Mouse (Mus musculus) kidney, postnatal 10 days (tissue): ENCODE results near the gene Fcrl1.
"Not testable (repeated sequence)": the region's sequence is repeated elsewhere in the genome, so short reads cannot be mapped to it uniquely, and the experiment has no call there.

Experiments used
- DNase-seq: peaks from one replicate; pipeline ENCODE4 v3.0.0; 2021; ENCODE audit warnings: mixed read lengths

Gene Fcrl1

GRCm38 (mm10) chr3:87376195-87377165 is at the start of gene Fcrl1:
TSS of gene Fcrl1 (plus strand) at chr3:87376387.
- DNase-seq: no peak

GRCm38 (mm10) chr3:87337899-87338298 is 38.3 kb upstream of the Fcrl1 start:
- no peak for DNase-seq

- not testable (repeated sequence) for DNase-seq
Observed at GRCm38 (mm10) chr3:87350992-87351391, 25.2 kb upstream of the Fcrl1 start.

GRCm38 (mm10) chr3:87357581-87357980 is 18.6 kb upstream of the Fcrl1 start, which contains the start of gene Cd5l:
TSS of gene Cd5l (plus strand) at chr3:87357881.
- no peak for DNase-seq

GRCm38 (mm10) chr3:87359215-87359614 is 17.0 kb upstream of the Fcrl1 start:
- DNase-seq: no peak

GRCm38 (mm10) chr3:87360466-87360865 is 15.7 kb upstream of the Fcrl1 start:
- no peak for DNase-seq

- no peak for DNase-seq
Observed at GRCm38 (mm10) chr3:87365691-87366090, 10.5 kb upstream of the Fcrl1 start.

GRCm38 (mm10) chr3:87367511-87367910 is 8.7 kb upstream of the Fcrl1 start:
- no peak for DNase-seq

- DNase-seq: no peak
Observed at GRCm38 (mm10) chr3:87369181-87369580, 7.0 kb upstream of the Fcrl1 start.

GRCm38 (mm10) chr3:87377228-87377627 is 1.0 kb downstream of the Fcrl1 start:
- DNase-seq: no peak

GRCm38 (mm10) chr3:87377719-87378118 is 1.5 kb downstream of the Fcrl1 start:
- no peak for DNase-seq

- not testable (repeated sequence) for DNase-seq
Observed at GRCm38 (mm10) chr3:87379641-87380315, 3.6 kb downstream of the Fcrl1 start.

- DNase-seq: no peak
Observed at GRCm38 (mm10) chr3:87381806-87382712, 5.9 kb downstream of the Fcrl1 start.

- no peak for DNase-seq
Observed at GRCm38 (mm10) chr3:87383308-87383707, 7.1 kb downstream of the Fcrl1 start.

GRCm38 (mm10) chr3:87385105-87385504 is 8.9 kb downstream of the Fcrl1 start:
- no peak for DNase-seq

GRCm38 (mm10) chr3:87390935-87391334 is 14.7 kb downstream of the Fcrl1 start:
- no peak for DNase-seq

GRCm38 (mm10) chr3:87398809-87399208 is 22.6 kb downstream of the Fcrl1 start:
- DNase-seq: no peak

GRCm38 (mm10) chr3:87399906-87400305 is 23.7 kb downstream of the Fcrl1 start:
- no peak for DNase-seq

- peak; percentile 14 for DNase-seq
Observed at GRCm38 (mm10) chr3:87401321-87401720, 25.1 kb downstream of the Fcrl1 start.

- DNase-seq: no peak
Observed at GRCm38 (mm10) chr3:87408171-87408570, 32.0 kb downstream of the Fcrl1 start.

- no peak for DNase-seq
Observed at GRCm38 (mm10) chr3:87409196-87409935, 33.2 kb downstream of the Fcrl1 start.

GRCm38 (mm10) chr3:87410605-87411004 is 34.4 kb downstream of the Fcrl1 start:
- no peak for DNase-seq
